Mouse (Mus musculus) CH12.LX (cell line): Measurements from ENCODE around the gene Ube2s. TPM values are rescaled to one million over a fixed set of nuclear protein-coding genes. Genes with fewer than 3 reads are reported as not detected.
"Not testable (repeated sequence)": the region's sequence is repeated elsewhere in the genome, so short reads cannot be mapped to it uniquely, and the experiment has no call there.

Source experiments
- DNase-seq: peaks from one replicate; pipeline ENCODE4 v3.0.0-alpha.2; 2013; ENCODE audit errors: extremely low read depth
- H3K27ac ChIP-seq: 2 replicates; pipeline ENCODE4 v1.5.1; 2012; ENCODE audit warnings: low read depth, mild to moderate bottlenecking, control low read depth, moderate library complexity; ENCODE audit not compliant: insufficient read depth
- H3K27me3 ChIP-seq: replicated peaks from 2 replicates; pipeline ENCODE3; 2012; ENCODE audit warnings: inconsistent platforms
- H3K36me3 ChIP-seq, 2 experiments: replicated peaks in 1 of 2; 2 replicates each; pipeline versions ENCODE3 to v1.6.1; 2012; ENCODE audit warnings: inconsistent platforms in 1 of 2, low read length in 1 of 2, mild to moderate bottlenecking in 1 of 2, mixed read lengths in 1 of 2, moderate library complexity in 1 of 2; ENCODE audit not compliant: control insufficient read depth in 1 of 2, insufficient read depth in 1 of 2
- H3K4me1 ChIP-seq, 2 experiments: 2 replicates each; pipeline ENCODE4 v1.6.1; 2012; ENCODE audit warnings: inconsistent platforms in 1 of 2, moderate library complexity in 1 of 2; ENCODE audit not compliant: insufficient read depth in 2 of 2, control insufficient read depth in 1 of 2
- H3K4me2 ChIP-seq: 2 replicates; pipeline ENCODE4 v1.6.1; 2012; ENCODE audit warnings: low read depth, mild to moderate bottlenecking, control low read depth; ENCODE audit not compliant: poor library complexity, insufficient read depth, severe bottlenecking
- H3K4me3 ChIP-seq, 3 experiments: fragments of 150-350 bp in 1 of 3; sonication (generic) in 1 of 3; replicated peaks in 1 of 3; 2 replicates each; pipeline versions ENCODE3 to v1.5.1; 2011 to 2012; ENCODE audit warnings: low read depth in 2 of 3, low read length in 2 of 3, mild to moderate bottlenecking in 2 of 3, moderate library complexity in 2 of 3, control low read depth in 1 of 3, improper control_type of control experiment in 1 of 3, inconsistent platforms in 1 of 3, mixed read lengths in 1 of 3; ENCODE audit not compliant: poor library complexity in 1 of 3
- H3K79me2 ChIP-seq: replicated peaks from 2 replicates; pipeline ENCODE4 v1.6.1; 2012; ENCODE audit warnings: mild to moderate bottlenecking, moderate library complexity; ENCODE audit not compliant: control insufficient read depth, poor library complexity, insufficient read depth, severe bottlenecking; ENCODE audit errors: extremely low read depth
- H3K9ac ChIP-seq: 2 replicates; pipeline ENCODE4 v1.6.1; 2012; ENCODE audit warnings: low read depth, mild to moderate bottlenecking, control low read depth, moderate library complexity; ENCODE audit not compliant: insufficient read depth
- H3K9me3 ChIP-seq: replicated peaks from 2 replicates; pipeline ENCODE3; 2012; ENCODE audit warnings: low read length, inconsistent platforms, mixed read lengths
- BHLHE40 ChIP-seq: IDR thresholded peaks from 2 replicates; pipeline ENCODE4 v1.6.1; 2011; ENCODE audit warnings: mild to moderate bottlenecking, low read depth, low read length, improper control_type of control experiment
- CHD2 ChIP-seq: IDR thresholded peaks from 2 replicates; pipeline ENCODE4 v1.6.1; 2011; ENCODE audit warnings: low read length, improper control_type of control experiment
- ELF1 ChIP-seq: IDR thresholded peaks from 2 replicates; pipeline ENCODE4 v1.6.1; 2014; ENCODE audit warnings: low read depth, mild to moderate bottlenecking, inconsistent platforms, low read length, improper control_type of control experiment
- HCFC1 ChIP-seq: IDR thresholded peaks from 2 replicates; pipeline ENCODE4 v1.6.1; 2012; ENCODE audit warnings: low read depth, mild to moderate bottlenecking, inconsistent platforms, low read length, improper control_type of control experiment
- MAFK ChIP-seq: IDR thresholded peaks from 2 replicates; pipeline ENCODE4 v1.6.1; 2011; ENCODE audit warnings: low read length, improper control_type of control experiment; ENCODE audit not compliant: insufficient replicate concordance
- MAZ ChIP-seq: IDR thresholded peaks from 2 replicates; pipeline ENCODE4 v1.6.1; 2012; ENCODE audit warnings: low read depth, mild to moderate bottlenecking, inconsistent platforms, low read length, improper control_type of control experiment, moderate library complexity
- MYC ChIP-seq: IDR thresholded peaks from 2 replicates; pipeline ENCODE4 v1.6.1; 2011; ENCODE audit warnings: low read depth, mild to moderate bottlenecking, improper control_type of control experiment, low read length
- NELFE ChIP-seq: IDR thresholded peaks from 2 replicates; pipeline ENCODE4 v1.6.1; 2011; ENCODE audit warnings: low read depth, low read length, improper control_type of control experiment
- NRF1 ChIP-seq: IDR thresholded peaks from 2 replicates; pipeline ENCODE4 v1.6.1; 2014; ENCODE audit warnings: low read depth, mild to moderate bottlenecking, inconsistent platforms, low read length, improper control_type of control experiment, moderate library complexity
- POLR2A ChIP-seq: IDR thresholded peaks from 2 replicates; pipeline ENCODE4 v1.6.1; 2011; ENCODE audit warnings: low read depth, mild to moderate bottlenecking, improper control_type of control experiment, low read length
- POLR2AphosphoS2 ChIP-seq: IDR thresholded peaks from 2 replicates; pipeline ENCODE4 v1.6.1; 2011; ENCODE audit warnings: low read depth, low read length, improper control_type of control experiment
- RCOR1 ChIP-seq: conservative IDR thresholded peaks from 2 replicates; pipeline ENCODE4 v1.6.1; 2012; ENCODE audit warnings: low read depth, mild to moderate bottlenecking, inconsistent platforms, low read length, improper control_type of control experiment
- SIN3A ChIP-seq: IDR thresholded peaks from 2 replicates; pipeline ENCODE4 v1.6.1; 2012; ENCODE audit warnings: low read length, improper control_type of control experiment, inconsistent platforms
- TBP ChIP-seq: conservative IDR thresholded peaks from 2 replicates; pipeline ENCODE4 v1.6.1; 2011; ENCODE audit warnings: low read depth, low read length, improper control_type of control experiment
- TCF12 ChIP-seq: IDR thresholded peaks from 2 replicates; pipeline ENCODE4 v1.6.1; 2014; ENCODE audit warnings: low read depth, mild to moderate bottlenecking, inconsistent platforms, low read length, improper control_type of control experiment
- ZKSCAN1 ChIP-seq: IDR thresholded peaks from 2 replicates; pipeline ENCODE4 v1.6.1; 2012; ENCODE audit warnings: low read depth, inconsistent platforms, low read length, improper control_type of control experiment, borderline replicate concordance
- dilution Hi-C: fragments of 300-500 bp; cut with MboI; formaldehyde crosslinking; loops from 2 replicates; pipeline ENCODE4 v1.14.3; 2020; ENCODE audit warnings: low sequenced_read_pairs; ENCODE audit not compliant: extremely low pct_unique_long_range_greater_than_20kb, extremely low pct_ligation_motif_present
- in situ Hi-C: fragments of 300-500 bp; cut with MboI; formaldehyde crosslinking; loops from 3 replicates; pipeline ENCODE4 v1.14.3; 2019; ENCODE audit warnings: low sequenced_read_pairs, low pct_ligation_motif_present, low pct_unique_long_range_greater_than_20kb, mixed read lengths
- polyA plus RNA-seq: library from polyadenylated mRNA; unstranded; fragments of >175 nt; gene quantifications from 2 replicates; pipeline ENCODE4 v1.2.1, GENCODE M21; 2012; ENCODE audit warnings: low read depth; ENCODE audit not compliant: insufficient read length
- total RNA-seq, 2 experiments: library from RNA; depleted of rRNA; stranded (reverse); fragments of 300-350 nt in 1 of 2; fragments of >200 nt in 1 of 2; gene quantifications; 2 replicates each; pipeline ENCODE4 v1.2.3; 2012 to 2014

The Ube2s gene
- 238 and 304 TPM in 2 replicates for total RNA-seq (2012; rRNA removed)
- total RNA-seq (2014; rRNA removed): 707 and 825 TPM in 2 replicates
- 392 and 452 TPM in 2 replicates for polyA plus RNA-seq

- TF ChIP-seq BHLHE40 (peak; percentile 91), POLR2AphosphoS2 (peak; percentile 59; the same call in 1 of the 2 replicates), ELF1 (peak; percentile 94), ZKSCAN1 (no peak), MAFK (no peak), TCF12 (peak; percentile 60), HCFC1 (peak; percentile 79), SIN3A (peak; percentile 53; the same call in 1 of the 2 replicates), MYC (peak; percentile 75; the same call in 1 of the 2 replicates), TBP (peak; percentile 97), NRF1 (peak; percentile 80), NELFE (peak; percentile 91), CHD2 (peak; percentile 72), MAZ (no peak), POLR2A (peak; percentile 85), RCOR1 (no peak)
- peaks cover 38% of the 10 kb centered on the region for H3K79me2 ChIP-seq
- in situ Hi-C loops (no loop called here), dilution Hi-C loops (no loop called here)
- no peaks in the 10 kb centered on the region for H3K27me3 ChIP-seq
- H3K4me1 ChIP-seq: peaks cover 7 to 29% of the 10 kb centered on the region in 2 experiments; a peak in 3 of 4 replicates
- H3K4me2 ChIP-seq: peak within 1 kb of the TSS; percentile 98
- H3K9me3 ChIP-seq: no peaks in the 10 kb centered on the region
- H3K36me3 ChIP-seq: peaks cover 30 to 44% of the 10 kb centered on the region in 2 experiments
- H3K4me3 ChIP-seq: peak within 1 kb of the TSS; percentile 80 to 99 (median 86)
- H3K9ac ChIP-seq: peak within 1 kb of the TSS; percentile 99
- DNase-seq: peak; percentile 100
- peak within 1 kb of the TSS; percentile 93 for H3K27ac ChIP-seq
These were observed at the start of gene Ube2s for GRCm38 (mm10) chr7:4812303-4813104. Ube2s (minus strand) TSS chr7:4812590.

GRCm38 (mm10) chr7:4860926-4861325 lies 48.5 kb upstream of the Ube2s start:
- H3K4me3 ChIP-seq, H3K36me3 ChIP-seq, H3K9ac ChIP-seq, H3K79me2 ChIP-seq, DNase-seq, in situ Hi-C loops, H3K4me1 ChIP-seq, H3K4me2 ChIP-seq, H3K27ac ChIP-seq, H3K9me3 ChIP-seq, H3K27me3 ChIP-seq, dilution Hi-C loops: not testable (repeated sequence)
